Mouse (Mus musculus): ENCODE data around the gene Fpr2. TPM values are rescaled to one million over a fixed set of nuclear protein-coding genes. Genes with fewer than 3 reads are reported as not detected.

Gene Fpr2
- polyA plus RNA-seq, 1 experiment = not detected

- Histone ChIP-seq H3K27ac (ENCODE audit: insufficient read depth, low read length) (no peak overlapping the region), H3K27me3 (ENCODE audit: control insufficient read depth, insufficient read depth, low read length, poor library complexity, severe bottlenecking) (peaks cover 4% of the 10 kb centered on the region)
- TF ChIP-seq POLR2A (IDR thresholded peaks at IDR 0.05; ENCODE audit: insufficient read depth, low read length) = no peak
- TF ChIP-seq CTCF (IDR thresholded peaks at IDR 0.05; ENCODE audit: low read depth, low read length) = peak; percentile 22
- TF ChIP-seq EP300 (IDR thresholded peaks at IDR 0.05; ENCODE audit: insufficient read depth, low read depth, low read length) = no peak
Measured at GRCm38 (mm10) chr17:17845187-17846027, 42.2 kb upstream of the Fpr2 start.

DNA sequence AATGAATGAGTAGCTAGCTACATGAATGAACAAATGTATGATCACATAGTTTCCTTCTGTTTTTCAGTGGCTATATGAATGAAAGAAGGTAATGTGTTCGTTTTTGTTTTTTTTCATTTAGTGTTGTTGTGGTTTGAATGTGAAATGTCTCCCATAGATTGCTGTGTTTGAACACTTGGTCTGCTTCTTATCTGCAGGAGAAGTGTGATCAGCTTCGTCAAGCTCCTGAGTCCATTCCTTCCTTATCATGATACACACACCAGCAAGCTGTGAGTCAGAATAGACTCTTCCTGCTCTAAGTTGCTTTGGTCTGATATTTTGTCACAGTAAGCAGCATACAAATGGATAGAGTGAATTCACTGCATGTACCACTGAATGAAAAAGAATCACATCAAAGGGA lies 38.6 kb upstream of the Fpr2 start:
- Histone ChIP-seq H3K4me1 (ENCODE audit: control insufficient read depth, insufficient read depth, low read length) (no peaks in the 10 kb centered on the region), H3K27me3 (ENCODE audit: control insufficient read depth, insufficient read depth, low read length, poor library complexity, severe bottlenecking) (peaks cover 4% of the 10 kb centered on the region), H3K27ac (ENCODE audit: insufficient read depth, low read length) (no peak overlapping the region), H3K9me3 (replicated peaks; ENCODE audit: control insufficient read depth, insufficient read depth, low read length, poor library complexity, severe bottlenecking) (no peaks in the 10 kb centered on the region), H3K4me3 (ENCODE audit: low read depth, low read length) (no peak overlapping the region), H3K36me3 (ENCODE audit: control insufficient read depth, insufficient read depth, low read length, poor library complexity, severe bottlenecking) (no peaks in the 10 kb centered on the region), H3K9ac (ENCODE audit: low read depth, poor library complexity, severe bottlenecking) (no peak overlapping the region)
- TF ChIP-seq EP300 (IDR thresholded peaks at IDR 0.05; ENCODE audit: insufficient read depth, low read depth, low read length) (no peak), POLR2A (IDR thresholded peaks at IDR 0.05; ENCODE audit: insufficient read depth, low read length) (no peak), CTCF (IDR thresholded peaks at IDR 0.05; ENCODE audit: low read depth, low read length) (no peak)

More at GRCm38 (mm10) chr17:17845187-17846027, 42.2 kb upstream of the Fpr2 start:
- no peaks in the 10 kb centered on the region for H3K9me3 ChIP-seq (replicated peaks; ENCODE audit: control insufficient read depth, insufficient read depth, low read length, poor library complexity, severe bottlenecking)
- 0 out of 2 replicates have a peak, but pooled peaks cover 2% of the 10 kb centered on the region for H3K36me3 ChIP-seq (ENCODE audit: control insufficient read depth, insufficient read depth, low read length, poor library complexity, severe bottlenecking)
- no peak overlapping the region for H3K9ac ChIP-seq (ENCODE audit: low read depth, poor library complexity, severe bottlenecking)
- no peaks in the 10 kb centered on the region for H3K4me1 ChIP-seq (ENCODE audit: control insufficient read depth, insufficient read depth, low read length)
- no peak overlapping the region for H3K4me3 ChIP-seq (ENCODE audit: low read depth, low read length)

DNA sequence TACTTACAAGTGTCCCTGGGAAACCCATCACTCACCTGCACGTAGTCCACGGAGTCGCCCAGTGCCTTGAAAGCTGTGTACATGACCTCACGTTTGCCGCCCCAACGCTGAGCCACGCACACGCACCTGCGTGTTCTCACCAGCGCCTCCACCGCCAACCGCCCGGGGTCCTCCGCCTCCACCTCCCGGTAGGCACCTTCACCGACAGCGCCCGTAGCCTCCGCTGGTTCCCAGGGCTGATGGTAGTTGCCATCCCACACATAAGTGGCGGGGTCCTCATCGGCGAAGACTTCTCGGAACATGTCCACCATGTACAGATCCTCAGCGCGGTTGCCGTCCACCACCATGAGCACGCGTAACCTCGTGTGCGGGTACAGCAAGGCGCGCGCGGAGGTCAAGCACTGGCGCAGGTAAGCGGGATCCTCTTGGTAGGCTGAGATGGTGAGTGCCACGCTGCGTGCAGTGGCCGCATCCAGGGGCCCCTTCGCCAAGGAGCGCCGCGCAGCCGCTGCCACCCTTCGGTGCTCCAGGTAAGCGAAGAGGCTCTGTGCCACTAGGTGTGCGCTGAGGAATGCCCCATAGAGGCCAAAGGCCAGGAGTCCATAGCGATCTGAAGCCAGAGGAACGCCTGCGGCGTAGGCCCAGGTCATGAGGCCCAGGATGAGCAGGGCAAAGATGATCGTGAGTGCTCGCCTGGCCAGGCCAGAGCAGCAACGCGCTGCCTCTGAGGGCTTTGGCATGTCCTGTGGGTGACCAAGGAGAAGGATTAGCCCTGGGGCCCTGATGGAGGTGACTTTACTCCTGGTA lies 37.5 kb upstream of the Fpr2 start:
- no peak overlapping the region for H3K27ac ChIP-seq (ENCODE audit: insufficient read depth, low read length)
- no peak for TF ChIP-seq EP300 (IDR thresholded peaks at IDR 0.05; ENCODE audit: insufficient read depth, low read depth, low read length)
- no peak for TF ChIP-seq POLR2A (IDR thresholded peaks at IDR 0.05; ENCODE audit: insufficient read depth, low read length)
- no peak for TF ChIP-seq CTCF (IDR thresholded peaks at IDR 0.05; ENCODE audit: low read depth, low read length)
- H3K36me3 ChIP-seq (ENCODE audit: control insufficient read depth, insufficient read depth, low read length, poor library complexity, severe bottlenecking) = no peaks in the 10 kb centered on the region
- H3K9me3 ChIP-seq (replicated peaks; ENCODE audit: control insufficient read depth, insufficient read depth, low read length, poor library complexity, severe bottlenecking) = no peaks in the 10 kb centered on the region
- peaks cover 2% of the 10 kb centered on the region for H3K4me1 ChIP-seq (ENCODE audit: control insufficient read depth, insufficient read depth, low read length)
- H3K9ac ChIP-seq (ENCODE audit: low read depth, poor library complexity, severe bottlenecking) = peak overlapping the region; percentile 17
- peak overlapping the region; percentile 69 for H3K4me3 ChIP-seq (ENCODE audit: low read depth, low read length)
- peaks cover 4% of the 10 kb centered on the region for H3K27me3 ChIP-seq (ENCODE audit: control insufficient read depth, insufficient read depth, low read length, poor library complexity, severe bottlenecking)

GRCm38 (mm10) chr17:17855064-17855838 lies 32.4 kb upstream of the Fpr2 start, which contains the start of gene Has1:
TSS of gene Has1 (minus strand) at chr17:17855205.
- H3K4me1 ChIP-seq (ENCODE audit: control insufficient read depth, insufficient read depth, low read length) = peaks cover 2% of the 10 kb centered on the region
- H3K4me3 ChIP-seq (ENCODE audit: low read depth, low read length) = no peak within 1 kb of the TSS
- H3K9me3 ChIP-seq (replicated peaks; ENCODE audit: control insufficient read depth, insufficient read depth, low read length, poor library complexity, severe bottlenecking) = no peaks in the 10 kb centered on the region
- H3K9ac ChIP-seq (ENCODE audit: low read depth, poor library complexity, severe bottlenecking) = no peak within 1 kb of the TSS
- no peak within 1 kb of the TSS for H3K27ac ChIP-seq (ENCODE audit: insufficient read depth, low read length)
- no peaks in the 10 kb centered on the region for H3K27me3 ChIP-seq (ENCODE audit: control insufficient read depth, insufficient read depth, low read length, poor library complexity, severe bottlenecking)
- TF ChIP-seq EP300 (IDR thresholded peaks at IDR 0.05; ENCODE audit: insufficient read depth, low read depth, low read length) = no peak
- H3K36me3 ChIP-seq (ENCODE audit: control insufficient read depth, insufficient read depth, low read length, poor library complexity, severe bottlenecking) = no peaks in the 10 kb centered on the region

DNA sequence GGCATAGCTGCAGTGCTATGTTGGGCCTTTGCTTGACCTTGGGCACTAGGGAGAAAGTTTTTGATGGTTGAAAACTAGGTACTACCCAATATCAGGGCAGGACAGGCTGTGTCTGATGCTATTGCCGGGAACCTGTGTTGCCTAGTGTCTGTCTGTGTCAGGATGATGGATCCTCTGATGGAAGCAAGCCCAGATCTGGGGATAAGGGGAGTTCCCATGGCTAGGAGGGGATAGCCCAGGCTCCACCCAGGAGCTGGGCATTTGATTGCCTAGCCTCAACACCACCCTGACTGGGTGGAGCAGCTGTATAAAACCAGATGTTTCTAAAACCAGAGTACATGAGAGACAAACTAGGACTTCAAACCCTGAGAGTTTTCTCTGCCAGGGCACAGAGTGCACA lies 31.0 kb upstream of the Fpr2 start:
- Histone ChIP-seq H3K27ac (ENCODE audit: insufficient read depth, low read length) (no peak overlapping the region), H3K27me3 (ENCODE audit: control insufficient read depth, insufficient read depth, low read length, poor library complexity, severe bottlenecking) (no peaks in the 10 kb centered on the region), H3K36me3 (ENCODE audit: control insufficient read depth, insufficient read depth, low read length, poor library complexity, severe bottlenecking) (no peaks in the 10 kb centered on the region), H3K4me1 (ENCODE audit: control insufficient read depth, insufficient read depth, low read length) (peaks cover 2% of the 10 kb centered on the region), H3K9ac (ENCODE audit: low read depth, poor library complexity, severe bottlenecking) (no peak overlapping the region), H3K9me3 (replicated peaks; ENCODE audit: control insufficient read depth, insufficient read depth, low read length, poor library complexity, severe bottlenecking) (no peaks in the 10 kb centered on the region), H3K4me3 (ENCODE audit: low read depth, low read length) (no peak overlapping the region)
- TF ChIP-seq POLR2A (IDR thresholded peaks at IDR 0.05; ENCODE audit: insufficient read depth, low read length) (no peak), CTCF (IDR thresholded peaks at IDR 0.05; ENCODE audit: low read depth, low read length) (no peak), EP300 (IDR thresholded peaks at IDR 0.05; ENCODE audit: insufficient read depth, low read depth, low read length) (no peak)
